Mouse (Mus musculus) ES-Bruce4 (cell line): ENCODE data around the gene Rere.

ENCODE experiments used
- CTCF ChIP-seq: IDR thresholded peaks from one replicate; pipeline ENCODE4 v1.8.1; 2011; ENCODE audit warnings: low read depth, low read length
- EP300 ChIP-seq: IDR thresholded peaks from 2 replicates; pipeline ENCODE4 v1.6.1; 2011; ENCODE audit warnings: low read depth, low read length; ENCODE audit not compliant: insufficient read depth
- POLR2A ChIP-seq: IDR thresholded peaks from one replicate; pipeline ENCODE4 v1.8.1; 2011; ENCODE audit warnings: low read length; ENCODE audit not compliant: insufficient read depth

GRCm38 (mm10) chr4:150355801-150356200 is 74.4 kb downstream of the Rere start:
- TF ChIP-seq EP300 (no peak), CTCF (no peak), POLR2A (no peak)
